Mouse (Mus musculus) lung, adult 2 months (tissue): ENCODE results near the gene Siah1a.

Experiments
- CTCF ChIP-seq: fragments of 200-500 bp; IDR thresholded peaks from 2 replicates; pipeline ENCODE4 v1.5.1; 2011; ENCODE audit warnings: mild to moderate bottlenecking, low read length, control low read depth; ENCODE audit not compliant: insufficient read depth
- POLR2A ChIP-seq: fragments of 200-500 bp; IDR thresholded peaks from 2 replicates; pipeline ENCODE4 v1.6.1; 2011; ENCODE audit warnings: low read depth, mild to moderate bottlenecking, control low read depth, low read length, borderline replicate concordance; ENCODE audit errors: extremely low read depth

DNA sequence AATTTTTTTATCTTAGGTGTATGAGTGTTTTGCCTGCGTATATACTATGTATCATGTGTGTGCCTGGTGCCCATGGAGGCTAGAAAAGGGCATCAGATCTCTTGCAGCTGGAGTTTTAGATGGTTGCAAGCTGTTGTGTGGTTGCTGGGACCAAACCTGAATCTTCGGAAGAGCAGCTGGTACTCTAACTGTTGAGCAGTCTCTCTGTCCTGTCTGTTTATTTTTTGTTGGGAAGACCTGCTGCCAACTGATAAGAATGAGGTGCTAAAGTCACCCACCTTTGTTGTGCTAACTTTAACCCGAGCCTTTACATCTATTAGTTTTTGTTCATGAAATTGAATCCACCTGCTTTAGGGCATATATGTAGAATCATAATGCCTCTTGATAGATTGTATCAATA is 43.3 kb downstream of the Siah1a start:
- TF ChIP-seq POLR2A (no peak), CTCF (no peak)
